Mouse (Mus musculus): ENCODE measurements at regions not wholly inside any gene's neighbourhood (a gene's known extent, or its start where the extent isn't known, plus 50 kb on each side); places are given as distances from the start of the nearest gene placed in this dataset.

- no peak for ATAC-seq (ENCODE audit: low read depth)
- 80% methylated on average over 2 of the region's 2 CpGs for WGBS
Observed at GRCm38 (mm10) chr6:95006485-95006884, 110.6 kb upstream of the Kbtbd8 start.

GRCm38 (mm10) chr6:95003716-95004115 lies 113.3 kb upstream of the Kbtbd8 start:
- no peak for ATAC-seq (ENCODE audit: low read depth)
- WGBS: 20% methylated on average over 3 of the region's 3 CpGs
- Histone ChIP-seq H3K9me3 (ENCODE audit: control insufficient read depth, low read length) (no peaks in the 10 kb centered on the region), H3K36me3 (ENCODE audit: control insufficient read depth, insufficient read depth, low read length) (no peaks in the 10 kb centered on the region), H3K4me2 (ENCODE audit: low read depth, low read length) (no peak overlapping the region), H3K27me3 (ENCODE audit: control insufficient read depth, insufficient read depth, low read length) (no peaks in the 10 kb centered on the region), H3K4me1 (ENCODE audit: control insufficient read depth, insufficient read depth, low read length) (no peaks in the 10 kb centered on the region), H3K4me3 (ENCODE audit: low read depth, low read length) (no peak overlapping the region), H3K27ac (ENCODE audit: low read depth, low read length) (no peak overlapping the region), H3K9ac (replicated peaks; ENCODE audit: low read depth, low read length) (no peak overlapping the region)

More at GRCm38 (mm10) chr6:95006485-95006884, 110.6 kb upstream of the Kbtbd8 start:
- Histone ChIP-seq H3K4me1 (ENCODE audit: control insufficient read depth, insufficient read depth, low read length) (no peaks in the 10 kb centered on the region), H3K27ac (ENCODE audit: low read depth, low read length) (no peak overlapping the region), H3K4me3 (ENCODE audit: low read depth, low read length) (no peak overlapping the region), H3K9me3 (ENCODE audit: control insufficient read depth, low read length) (no peaks in the 10 kb centered on the region), H3K9ac (replicated peaks; ENCODE audit: low read depth, low read length) (no peak overlapping the region), H3K36me3 (ENCODE audit: control insufficient read depth, insufficient read depth, low read length) (no peaks in the 10 kb centered on the region), H3K4me2 (ENCODE audit: low read depth, low read length) (no peak overlapping the region), H3K27me3 (ENCODE audit: control insufficient read depth, insufficient read depth, low read length) (no peaks in the 10 kb centered on the region)

GRCm38 (mm10) chr6:94999562-94999961 lies 117.5 kb upstream of the Kbtbd8 start:
- no peaks in the 10 kb centered on the region for H3K4me1 ChIP-seq (ENCODE audit: control insufficient read depth, insufficient read depth, low read length)
- H3K4me2 ChIP-seq (ENCODE audit: low read depth, low read length): no peak overlapping the region
- 75% methylated on average over 4 of the region's 4 CpGs for WGBS
- H3K9ac ChIP-seq (replicated peaks; ENCODE audit: low read depth, low read length): no peak overlapping the region
- no peaks in the 10 kb centered on the region for H3K36me3 ChIP-seq (ENCODE audit: control insufficient read depth, insufficient read depth, low read length)
- no peaks in the 10 kb centered on the region for H3K9me3 ChIP-seq (ENCODE audit: control insufficient read depth, low read length)
- no peaks in the 10 kb centered on the region for H3K27me3 ChIP-seq (ENCODE audit: control insufficient read depth, insufficient read depth, low read length)
- ATAC-seq (ENCODE audit: low read depth): no peak
- H3K4me3 ChIP-seq (ENCODE audit: low read depth, low read length): no peak overlapping the region
- H3K27ac ChIP-seq (ENCODE audit: low read depth, low read length): no peak overlapping the region

GRCm38 (mm10) chr6:94999002-94999401 lies 118.0 kb upstream of the Kbtbd8 start:
- H3K36me3 ChIP-seq (ENCODE audit: control insufficient read depth, insufficient read depth, low read length): no peaks in the 10 kb centered on the region
- H3K4me2 ChIP-seq (ENCODE audit: low read depth, low read length): no peak overlapping the region
- H3K4me3 ChIP-seq (ENCODE audit: low read depth, low read length): no peak overlapping the region
- no peak overlapping the region for H3K27ac ChIP-seq (ENCODE audit: low read depth, low read length)
- ATAC-seq (ENCODE audit: low read depth): no peak
- H3K27me3 ChIP-seq (ENCODE audit: control insufficient read depth, insufficient read depth, low read length): no peaks in the 10 kb centered on the region
- no peaks in the 10 kb centered on the region for H3K4me1 ChIP-seq (ENCODE audit: control insufficient read depth, insufficient read depth, low read length)
- H3K9me3 ChIP-seq (ENCODE audit: control insufficient read depth, low read length): no peaks in the 10 kb centered on the region
- no peak overlapping the region for H3K9ac ChIP-seq (replicated peaks; ENCODE audit: low read depth, low read length)
- whole genome bisulfite sequencing: 37% methylated on average over 6 of the region's 6 CpGs

GRCm38 (mm10) chr6:94998371-94998770 lies 118.7 kb upstream of the Kbtbd8 start:
- WGBS: 78% methylated on average over 2 of the region's 2 CpGs
- no peak for ATAC-seq (ENCODE audit: low read depth)
- Histone ChIP-seq H3K9me3 (ENCODE audit: control insufficient read depth, low read length) (no peaks in the 10 kb centered on the region), H3K4me3 (ENCODE audit: low read depth, low read length) (no peak overlapping the region), H3K27ac (ENCODE audit: low read depth, low read length) (no peak overlapping the region), H3K4me1 (ENCODE audit: control insufficient read depth, insufficient read depth, low read length) (no peaks in the 10 kb centered on the region), H3K4me2 (ENCODE audit: low read depth, low read length) (no peak overlapping the region), H3K27me3 (ENCODE audit: control insufficient read depth, insufficient read depth, low read length) (no peaks in the 10 kb centered on the region), H3K36me3 (ENCODE audit: control insufficient read depth, insufficient read depth, low read length) (no peaks in the 10 kb centered on the region), H3K9ac (replicated peaks; ENCODE audit: low read depth, low read length) (no peak overlapping the region)

- WGBS: 86% methylated on average over 1 of the region's 1 CpGs
- Histone ChIP-seq H3K9ac (replicated peaks; ENCODE audit: low read depth, low read length) (no peak overlapping the region), H3K27ac (ENCODE audit: low read depth, low read length) (no peak overlapping the region), H3K36me3 (ENCODE audit: control insufficient read depth, insufficient read depth, low read length) (no peaks in the 10 kb centered on the region), H3K9me3 (ENCODE audit: control insufficient read depth, low read length) (no peaks in the 10 kb centered on the region), H3K4me1 (ENCODE audit: control insufficient read depth, insufficient read depth, low read length) (no peaks in the 10 kb centered on the region), H3K27me3 (ENCODE audit: control insufficient read depth, insufficient read depth, low read length) (no peaks in the 10 kb centered on the region), H3K4me2 (ENCODE audit: low read depth, low read length) (no peak overlapping the region), H3K4me3 (ENCODE audit: low read depth, low read length) (no peak overlapping the region)
- ATAC-seq (ENCODE audit: low read depth): no peak
Observed at GRCm38 (mm10) chr6:94994376-94994775, 122.7 kb upstream of the Kbtbd8 start.

- WGBS: 45% methylated on average over 5 of the region's 5 CpGs
- H3K4me2 ChIP-seq (ENCODE audit: low read depth, low read length): no peak overlapping the region
- H3K36me3 ChIP-seq (ENCODE audit: control insufficient read depth, insufficient read depth, low read length): no peaks in the 10 kb centered on the region
- no peak overlapping the region for H3K27ac ChIP-seq (ENCODE audit: low read depth, low read length)
- no peak overlapping the region for H3K9ac ChIP-seq (replicated peaks; ENCODE audit: low read depth, low read length)
- no peaks in the 10 kb centered on the region for H3K27me3 ChIP-seq (ENCODE audit: control insufficient read depth, insufficient read depth, low read length)
- no peak for ATAC-seq (ENCODE audit: low read depth)
- no peak overlapping the region for H3K4me3 ChIP-seq (ENCODE audit: low read depth, low read length)
- no peaks in the 10 kb centered on the region for H3K9me3 ChIP-seq (ENCODE audit: control insufficient read depth, low read length)
- no peaks in the 10 kb centered on the region for H3K4me1 ChIP-seq (ENCODE audit: control insufficient read depth, insufficient read depth, low read length)
Observed at GRCm38 (mm10) chr6:94987427-94987826, 129.6 kb upstream of the Kbtbd8 start.

- 15% methylated on average over 4 of the region's 4 CpGs for whole genome bisulfite sequencing
- Histone ChIP-seq H3K4me1 (ENCODE audit: control insufficient read depth, insufficient read depth, low read length) (no peaks in the 10 kb centered on the region), H3K9me3 (ENCODE audit: control insufficient read depth, low read length) (no peaks in the 10 kb centered on the region), H3K27ac (ENCODE audit: low read depth, low read length) (no peak overlapping the region), H3K4me3 (ENCODE audit: low read depth, low read length) (no peak overlapping the region), H3K4me2 (ENCODE audit: low read depth, low read length) (no peak overlapping the region), H3K36me3 (ENCODE audit: control insufficient read depth, insufficient read depth, low read length) (no peaks in the 10 kb centered on the region), H3K9ac (replicated peaks; ENCODE audit: low read depth, low read length) (no peak overlapping the region), H3K27me3 (ENCODE audit: control insufficient read depth, insufficient read depth, low read length) (no peaks in the 10 kb centered on the region)
- peak; percentile 74; the same call in 1 of the 2 replicates for ATAC-seq (ENCODE audit: low read depth)
Observed at GRCm38 (mm10) chr6:94986346-94986745, 130.7 kb upstream of the Kbtbd8 start.

GRCm38 (mm10) chr6:94984411-94984895 lies 132.6 kb upstream of the Kbtbd8 start:
- ATAC-seq (ENCODE audit: low read depth): no peak
- H3K36me3 ChIP-seq (ENCODE audit: control insufficient read depth, insufficient read depth, low read length): no peaks in the 10 kb centered on the region
- no peak overlapping the region for H3K9ac ChIP-seq (replicated peaks; ENCODE audit: low read depth, low read length)
- no peak overlapping the region for H3K27ac ChIP-seq (ENCODE audit: low read depth, low read length)
- H3K9me3 ChIP-seq (ENCODE audit: control insufficient read depth, low read length): no peaks in the 10 kb centered on the region
- H3K4me3 ChIP-seq (ENCODE audit: low read depth, low read length): no peak overlapping the region
- WGBS: 85% methylated on average over 3 of the region's 3 CpGs
- H3K4me2 ChIP-seq (ENCODE audit: low read depth, low read length): no peak overlapping the region
- H3K4me1 ChIP-seq (ENCODE audit: control insufficient read depth, insufficient read depth, low read length): no peaks in the 10 kb centered on the region
- H3K27me3 ChIP-seq (ENCODE audit: control insufficient read depth, insufficient read depth, low read length): no peaks in the 10 kb centered on the region

Measured in neural tube, embryonic 14.5 days (tissue).